Mouse (Mus musculus) midbrain, embryonic 11.5 days (tissue): ENCODE results near the gene Tcf3. TPM values are rescaled to one million over a fixed set of nuclear protein-coding genes. Genes with fewer than 3 reads are reported as not detected.

Experiments
- ATAC-seq: fragments of 200-750 bp; cut with Nextera tagmentation; 2 replicates; pipeline ENCODE4 v1.8.0; 2017; ENCODE audit warnings: moderate TSS enrichment, moderate library complexity; ENCODE audit not compliant: low FRiP score
- DNase-seq: peaks from one replicate; pipeline ENCODE4 v3.0.0; 2015; ENCODE audit warnings: low spot score; ENCODE audit errors: missing footprints
- H3K27ac ChIP-seq: fragments of 300-500 bp; sonication (generic); 2 replicates; pipeline ENCODE4 v1.5.1; 2014; ENCODE audit warnings: low read depth, low read length
- H3K27me3 ChIP-seq: fragments of 300-500 bp; sonication (generic); 2 replicates; pipeline ENCODE4 v1.6.1; 2014; ENCODE audit warnings: mild to moderate bottlenecking, low read length, moderate library complexity, mixed read lengths; ENCODE audit not compliant: control insufficient read depth, insufficient read depth
- H3K36me3 ChIP-seq: fragments of 300-500 bp; sonication (generic); 2 replicates; pipeline ENCODE4 v1.6.1; 2014; ENCODE audit warnings: mild to moderate bottlenecking, low read length, moderate library complexity, mixed read lengths; ENCODE audit not compliant: control insufficient read depth, insufficient read depth
- H3K4me1 ChIP-seq: fragments of 300-500 bp; sonication (generic); 2 replicates; pipeline ENCODE4 v1.6.1; 2014; ENCODE audit warnings: low read length; ENCODE audit not compliant: control insufficient read depth, insufficient read depth
- H3K4me2 ChIP-seq: fragments of 300-500 bp; sonication (generic); 2 replicates; pipeline ENCODE4 v1.6.1; 2014; ENCODE audit warnings: mild to moderate bottlenecking, moderate library complexity
- H3K4me3 ChIP-seq: fragments of 300-500 bp; sonication (generic); 2 replicates; pipeline ENCODE4 v1.5.1; 2014; ENCODE audit warnings: low read depth, low read length
- H3K9ac ChIP-seq: fragments of 300-500 bp; sonication (generic); 2 replicates; pipeline ENCODE4 v1.6.1; 2014; ENCODE audit warnings: low read length
- H3K9me3 ChIP-seq: fragments of 300-500 bp; sonication (generic); 2 replicates; pipeline ENCODE4 v1.6.1; 2016; ENCODE audit warnings: low read length; ENCODE audit not compliant: control insufficient read depth
- WGBS: fragments of 180-500 bp; shearing (Covaris S2); extraction: QIAGEN DNeasy Blood & Tissue Kit; methylation state at CpG from one replicate; pipeline ENCODE4 v1.1.7; 2014; 5-methylcytosine and 5-hydroxymethylcytosine counted together
- polyA plus RNA-seq: library from polyadenylated mRNA; unstranded; fragments of >200 nt; fragmentation: Nextera tagmentation; extraction: Ambion mirVana; gene quantifications from 2 replicates; pipeline ENCODE4 v1.2.1, GENCODE M21; 2014

The Tcf3 gene
- polyA plus RNA-seq, 1 experiment from 2014 or later = 154 TPM

DNA sequence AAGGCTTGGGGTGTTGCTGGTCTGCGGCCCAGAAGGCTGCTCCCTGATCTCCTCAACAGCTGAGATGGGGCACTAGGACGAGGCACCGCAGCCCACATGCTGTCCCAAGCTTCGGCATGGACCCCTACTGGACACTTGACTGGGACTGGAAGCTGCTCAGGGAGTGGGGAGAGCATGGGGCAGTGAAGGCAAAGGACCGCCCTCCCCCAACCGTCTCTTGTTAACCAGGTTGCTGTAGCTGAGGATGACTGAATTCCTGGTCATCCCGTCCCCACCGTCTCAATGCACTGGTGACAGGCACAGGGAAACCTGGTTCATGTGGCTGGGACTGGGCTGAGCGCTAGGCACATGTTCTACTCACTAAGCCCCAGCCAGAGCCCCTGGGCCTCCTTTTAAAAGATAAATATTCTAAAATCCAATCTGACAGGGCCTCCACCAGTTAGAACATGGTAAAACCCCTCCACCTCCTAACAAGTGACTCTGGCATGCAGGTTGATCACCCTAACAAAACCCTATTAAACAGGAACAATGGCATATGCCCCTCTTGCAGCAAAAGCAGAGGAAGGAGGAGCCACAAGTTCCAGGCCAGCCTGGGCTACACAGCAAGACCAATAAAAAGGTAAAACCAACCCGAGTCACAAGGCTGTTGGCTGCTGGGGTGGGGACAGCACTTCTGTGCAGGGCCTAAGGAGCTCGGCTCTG lies 36.5 kb downstream of the Tcf3 start:
- Histone ChIP-seq H3K4me1 (peaks cover 24% of the 10 kb centered on the region), H3K9ac (peak overlapping the region; percentile 99), H3K4me2 (peak overlapping the region; percentile 80), H3K27me3 (no peaks in the 10 kb centered on the region), H3K36me3 (peaks cover 34% of the 10 kb centered on the region), H3K9me3 (no peaks in the 10 kb centered on the region), H3K27ac (no peak overlapping the region), H3K4me3 (peak overlapping the region; percentile 83)
- DNase-seq (no peak), ATAC-seq (no peak)
- 88% methylated on average over 11 of the region's 11 CpGs for WGBS

DNA sequence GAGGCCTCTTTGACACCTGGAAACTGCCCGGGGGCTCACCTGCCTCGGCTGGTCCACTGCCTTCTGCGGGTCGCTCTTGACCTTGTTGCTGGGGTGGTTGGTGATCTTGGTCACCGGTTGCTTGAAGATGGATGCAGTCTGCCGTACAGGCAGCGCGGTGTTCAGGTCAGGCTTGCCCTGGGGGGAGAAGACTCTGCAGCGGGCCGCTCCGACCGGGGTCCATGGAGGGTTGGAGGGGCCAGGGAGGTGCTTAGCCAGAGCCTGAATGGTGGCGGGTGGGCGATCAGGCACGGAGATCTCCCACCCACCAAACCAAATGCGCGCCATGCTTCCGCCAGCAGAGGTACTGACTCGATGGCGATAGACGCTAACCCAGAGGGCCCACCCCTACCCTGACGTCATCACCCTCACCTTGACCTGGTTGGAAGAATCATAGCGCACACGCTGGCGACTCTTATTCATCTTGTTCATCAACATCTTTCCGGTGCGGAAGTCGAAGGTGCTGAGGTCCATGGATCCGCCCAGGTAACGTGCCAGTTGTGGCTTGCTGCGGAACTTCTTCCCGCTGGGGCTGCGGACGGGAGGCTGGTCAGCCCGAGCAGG lies 38.3 kb downstream of the Tcf3 start:
- no peak overlapping the region for H3K9ac ChIP-seq
- 95% methylated on average over 35 of the region's 35 CpGs for WGBS
- H3K4me3 ChIP-seq = no peak overlapping the region
- H3K27me3 ChIP-seq = no peaks in the 10 kb centered on the region
- H3K4me2 ChIP-seq = no peak overlapping the region
- peaks cover 16% of the 10 kb centered on the region for H3K4me1 ChIP-seq
- H3K27ac ChIP-seq = no peak overlapping the region
- H3K9me3 ChIP-seq = no peaks in the 10 kb centered on the region
- DNase-seq (no peak), ATAC-seq (no peak)
- peaks cover 38% of the 10 kb centered on the region for H3K36me3 ChIP-seq

DNA sequence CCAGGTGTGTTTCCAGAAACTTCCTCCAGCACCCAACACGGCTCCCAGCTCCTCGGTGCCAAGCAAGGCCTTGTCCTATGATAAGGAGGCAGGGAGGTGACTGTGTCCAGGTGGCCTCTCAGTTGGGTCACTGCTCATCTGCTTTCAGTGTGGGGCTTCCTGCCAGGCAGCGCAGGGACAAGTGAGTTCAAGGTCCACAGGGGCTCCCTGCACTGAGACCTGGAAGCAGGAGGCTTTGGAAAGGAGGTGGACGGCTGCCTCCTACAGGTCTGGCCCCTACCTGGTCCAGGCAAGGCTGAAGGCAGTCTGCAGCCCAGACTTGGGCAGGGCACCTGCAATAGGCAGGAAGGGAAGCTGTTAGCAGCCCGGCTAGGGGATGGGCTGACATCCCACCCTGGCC lies 40.8 kb downstream of the Tcf3 start:
- H3K27ac ChIP-seq = no peak overlapping the region
- H3K36me3 ChIP-seq = peaks cover 38% of the 10 kb centered on the region
- 98% methylated on average over 5 of the region's 5 CpGs for WGBS

DNA sequence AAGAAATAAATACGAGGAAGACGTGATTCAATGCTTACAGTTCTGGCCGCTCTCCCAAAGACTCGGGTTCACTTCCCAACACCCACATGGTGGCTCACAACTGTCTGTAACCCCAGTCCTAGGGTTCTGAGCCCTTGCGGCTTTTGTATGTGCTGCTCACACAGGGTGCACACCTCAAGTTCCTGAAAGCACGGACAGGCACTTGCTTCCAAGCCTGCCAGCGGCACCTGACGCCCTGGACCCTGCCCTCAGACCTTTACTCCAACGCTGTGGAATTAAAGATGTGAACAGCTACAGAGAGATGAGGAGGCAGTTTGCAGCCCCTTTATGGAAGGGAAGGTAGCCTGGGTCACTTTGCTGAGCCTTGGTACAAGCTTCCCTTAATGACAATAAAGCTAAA lies 42.8 kb downstream of the Tcf3 start:
- no peak overlapping the region for H3K4me2 ChIP-seq
- 93% methylated on average over 9 of the region's 9 CpGs for WGBS
- H3K4me1 ChIP-seq = peaks cover 7% of the 10 kb centered on the region
- no peak overlapping the region for H3K4me3 ChIP-seq
- H3K36me3 ChIP-seq = peaks cover 33% of the 10 kb centered on the region
- no peaks in the 10 kb centered on the region for H3K27me3 ChIP-seq
- no peak overlapping the region for H3K27ac ChIP-seq
- no peak overlapping the region for H3K9ac ChIP-seq
- no peak for DNase-seq
- ATAC-seq = no peak
- H3K9me3 ChIP-seq = no peaks in the 10 kb centered on the region

More for the DNA sequence above, 40.8 kb downstream of the Tcf3 start:
- no peak for ATAC-seq
- Histone ChIP-seq H3K4me3 (no peak overlapping the region), H3K27me3 (no peaks in the 10 kb centered on the region), H3K4me1 (peaks cover 16% of the 10 kb centered on the region), H3K4me2 (no peak overlapping the region), H3K9ac (no peak overlapping the region), H3K9me3 (no peaks in the 10 kb centered on the region)
- DNase-seq = no peak

DNA sequence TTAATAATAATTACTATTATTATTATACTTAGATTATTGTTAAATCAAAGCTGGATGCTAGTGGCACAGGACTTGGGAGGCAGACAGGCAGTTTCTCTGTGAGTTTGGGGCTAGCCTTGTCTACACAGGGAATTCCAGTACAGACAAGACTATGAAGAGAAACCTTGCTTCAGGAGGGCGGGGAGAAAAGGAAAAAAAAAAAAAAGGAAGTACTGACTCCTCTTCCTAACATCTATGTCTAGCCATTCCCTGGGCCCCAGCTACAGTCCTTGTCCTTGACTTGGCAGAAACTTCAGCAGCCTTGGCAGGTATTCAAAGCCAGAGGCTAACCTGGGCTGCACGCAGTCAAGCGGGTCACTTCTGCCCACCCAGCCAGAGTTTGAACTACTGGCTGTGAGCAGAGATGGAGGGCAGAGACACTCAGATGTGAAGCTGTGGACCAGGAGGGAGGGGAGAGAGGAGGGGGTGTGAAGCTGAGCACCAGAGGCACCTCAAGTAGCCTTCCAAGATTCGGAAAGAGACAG lies 44.2 kb downstream of the Tcf3 start:
- Histone ChIP-seq H3K27me3 (no peaks in the 10 kb centered on the region), H3K27ac (no peak overlapping the region), H3K4me3 (no peak overlapping the region), H3K4me1 (peaks cover 19% of the 10 kb centered on the region), H3K4me2 (no peak overlapping the region), H3K36me3 (peaks cover 33% of the 10 kb centered on the region), H3K9ac (no peak overlapping the region), H3K9me3 (no peaks in the 10 kb centered on the region)
- WGBS = 89% methylated on average over 4 of the region's 4 CpGs
- DNase-seq (no peak), ATAC-seq (no peak)

DNA sequence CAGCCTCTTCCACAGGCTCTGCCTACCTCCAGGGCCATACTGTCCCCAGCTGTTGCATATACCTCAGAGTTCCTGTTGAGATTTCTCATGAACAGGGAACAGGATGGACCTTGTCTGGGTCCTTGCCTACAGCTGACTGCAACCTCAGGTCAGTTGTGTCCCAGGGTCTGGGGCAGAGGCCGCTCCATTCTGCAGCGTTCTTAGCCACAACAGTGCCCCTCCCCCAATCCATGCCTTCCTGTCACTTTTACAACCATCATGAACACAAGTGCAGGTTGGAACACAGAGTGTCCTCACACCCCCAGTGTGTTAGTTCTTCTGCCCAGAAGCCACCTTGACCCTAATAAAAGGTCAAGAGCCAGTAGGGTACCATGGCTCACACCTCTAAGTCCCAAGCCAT lies 44.7 kb downstream of the Tcf3 start:
- Histone ChIP-seq H3K4me1 (peaks cover 24% of the 10 kb centered on the region), H3K9me3 (no peaks in the 10 kb centered on the region), H3K4me3 (no peak overlapping the region), H3K36me3 (peaks cover 31% of the 10 kb centered on the region), H3K27ac (no peak overlapping the region), H3K9ac (no peak overlapping the region), H3K27me3 (no peaks in the 10 kb centered on the region), H3K4me2 (no peak overlapping the region)
- whole genome bisulfite sequencing = 30% methylated on average over 2 of the region's 2 CpGs
- no peak for DNase-seq
- no peak for ATAC-seq

DNA sequence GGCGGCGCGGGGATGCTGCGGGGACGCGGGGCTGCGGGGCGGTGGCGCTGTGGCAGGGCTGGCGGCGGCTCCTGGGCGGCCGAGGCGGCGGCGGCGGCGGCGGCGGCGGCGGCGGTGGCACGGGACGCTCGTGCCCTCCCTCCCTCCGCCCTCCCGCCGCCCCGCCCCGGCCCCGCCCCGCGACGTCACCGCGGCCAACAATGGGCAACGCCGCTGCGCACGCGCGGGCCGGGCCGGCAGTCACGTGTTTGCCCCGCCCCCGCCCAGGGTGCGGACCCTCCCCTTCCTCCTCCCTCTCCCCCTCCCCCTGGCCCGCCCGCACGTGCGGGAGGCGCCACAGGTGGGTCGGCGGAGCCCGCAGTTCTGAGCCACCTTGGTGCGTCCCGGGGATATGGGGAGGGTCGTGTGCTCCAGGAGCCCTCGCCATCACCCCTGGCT lies 45.9 kb downstream of the Tcf3 start, which contains the start of gene Mex3d:
Mex3d (minus strand) TSS at position 138 of the 438 bp plus-strand sequence.
- H3K36me3 ChIP-seq = peaks cover 20% of the 10 kb centered on the region

DNA sequence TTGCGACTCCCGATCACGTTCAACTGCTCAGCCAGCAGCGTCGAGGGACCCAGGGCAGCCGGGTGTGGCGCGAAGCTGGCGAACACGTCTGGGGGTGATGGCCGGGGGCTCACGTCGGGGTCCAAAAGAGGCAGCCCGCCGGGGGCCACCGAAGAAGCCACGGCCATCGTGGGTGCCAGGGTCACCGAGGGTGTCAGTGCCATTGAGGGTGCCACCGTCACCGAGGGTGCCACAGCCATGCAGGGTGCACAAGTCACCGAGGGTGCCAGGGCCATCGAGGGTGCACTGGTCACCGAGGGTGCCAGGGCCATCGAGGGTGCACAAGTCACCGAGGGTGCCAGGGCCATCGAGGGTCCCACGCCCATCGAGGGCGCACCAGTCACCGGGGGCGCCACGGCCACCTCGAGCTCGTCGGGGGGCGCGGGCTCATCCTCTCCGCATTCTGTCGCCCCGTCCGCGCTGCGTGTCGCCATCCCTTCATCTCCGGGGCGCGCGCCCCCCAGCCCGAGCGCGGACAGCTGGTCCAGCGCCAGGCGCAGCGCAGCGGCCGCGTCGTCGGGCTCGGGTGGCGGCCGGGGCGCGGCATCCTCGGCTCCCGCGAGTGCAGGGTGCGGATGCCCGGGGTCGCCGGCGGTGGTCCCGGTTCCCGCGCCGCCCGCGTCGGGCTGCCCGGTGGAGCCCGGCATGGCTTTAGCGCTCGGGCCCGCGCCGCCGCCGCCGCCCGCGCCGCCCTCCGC lies 46.5 kb downstream of the Tcf3 start:
- H3K27ac ChIP-seq = peak overlapping the region; percentile 97
- H3K4me3 ChIP-seq = peak overlapping the region; percentile 98
- 0 out of 2 replicates have a peak, but pooled peaks have one; percentile 0 for ATAC-seq
- H3K9me3 ChIP-seq = no peaks in the 10 kb centered on the region
- peaks cover 29% of the 10 kb centered on the region for H3K4me1 ChIP-seq
- H3K27me3 ChIP-seq = no peaks in the 10 kb centered on the region
- peaks cover 21% of the 10 kb centered on the region for H3K36me3 ChIP-seq
- peak; percentile 90 for DNase-seq
- under 1% methylated on average over 74 of the region's 94 CpGs for WGBS
- peak overlapping the region; percentile 96 for H3K9ac ChIP-seq
- peak overlapping the region; percentile 68 for H3K4me2 ChIP-seq

More for the DNA sequence above, 45.9 kb downstream of the Tcf3 start, which contains the start of gene Mex3d:
- 0% methylated on average over 7 of the region's 61 CpGs for WGBS
- Histone ChIP-seq H3K4me2 (peak within 1 kb of the TSS; percentile 68), H3K9ac (peak within 1 kb of the TSS; percentile 96), H3K27ac (peak within 1 kb of the TSS; percentile 97), H3K4me1 (peaks cover 29% of the 10 kb centered on the region), H3K9me3 (no peaks in the 10 kb centered on the region), H3K27me3 (no peaks in the 10 kb centered on the region), H3K4me3 (peak within 1 kb of the TSS; percentile 98)
- DNase-seq (peak; percentile 99), ATAC-seq (peak; percentile 41)
